Mouse (Mus musculus): ENCODE measurements around the gene Usp32. TPM values are rescaled to one million over a fixed set of nuclear protein-coding genes. Genes with fewer than 3 reads are reported as not detected.
"Not testable (repeated sequence)": the region's sequence is repeated elsewhere in the genome, so short reads cannot be mapped to it uniquely, and the experiment has no call there.

Gene Usp32
- polyA plus RNA-seq, 1 experiment from 2014 or later = 5.9 TPM

DNA sequence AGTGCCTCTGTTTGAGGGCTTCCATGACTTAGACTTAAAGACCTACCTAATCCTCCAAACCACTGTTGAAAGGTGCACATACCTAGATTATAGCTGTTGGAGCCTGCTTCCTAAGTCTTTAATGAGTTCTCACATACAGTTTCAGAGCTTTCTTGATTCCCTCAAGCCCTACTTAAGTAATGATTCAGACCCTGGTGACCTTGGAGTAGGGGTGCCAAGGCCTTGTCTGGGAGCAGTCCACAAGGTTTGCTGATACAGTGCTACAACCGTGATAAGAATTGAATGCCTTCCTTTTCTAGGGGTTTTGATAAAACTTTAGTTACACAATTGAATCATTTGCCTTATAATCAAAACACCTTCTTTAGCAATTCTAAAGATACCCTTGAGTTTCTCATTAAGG lies 27.5 kb upstream of the Usp32 start:
- Histone ChIP-seq H3K9ac (no peak overlapping the region), H3K36me3 (no peaks in the 10 kb centered on the region), H3K27ac (no peak overlapping the region), H3K4me3 (replicated peaks) (no peak overlapping the region), H3K27me3 (no peaks in the 10 kb centered on the region), H3K4me2 (no peak overlapping the region), H3K9me3 (replicated peaks) (no peaks in the 10 kb centered on the region), H3K4me1 (peaks cover 5% of the 10 kb centered on the region)
- no peak for ATAC-seq (replicated peaks; ENCODE audit: low FRiP score)
- 66% methylated on average over 1 of the region's 1 CpGs for WGBS

DNA sequence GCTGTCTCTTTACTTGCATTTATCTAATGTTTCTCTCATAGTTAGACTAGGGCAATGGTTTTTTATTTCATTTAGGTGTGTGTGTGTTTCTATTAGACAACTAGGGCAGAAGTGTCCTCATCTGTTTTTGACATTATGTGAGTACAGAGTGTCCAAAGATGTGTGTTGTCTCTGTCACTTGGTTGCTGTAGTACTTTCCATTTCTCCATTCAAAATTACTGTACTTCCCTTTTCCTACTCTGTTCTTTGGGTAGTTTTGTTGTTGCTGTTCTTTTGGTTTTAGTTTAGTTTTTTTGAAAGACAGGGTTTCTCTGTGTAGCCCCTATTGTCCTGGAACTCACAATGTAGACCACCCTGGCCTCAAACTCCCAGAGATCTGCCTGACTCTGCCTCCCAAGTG lies 24.4 kb upstream of the Usp32 start:
- no peak for ATAC-seq (replicated peaks; ENCODE audit: low FRiP score)
- Histone ChIP-seq H3K36me3 (no peaks in the 10 kb centered on the region), H3K9me3 (replicated peaks) (no peaks in the 10 kb centered on the region)

DNA sequence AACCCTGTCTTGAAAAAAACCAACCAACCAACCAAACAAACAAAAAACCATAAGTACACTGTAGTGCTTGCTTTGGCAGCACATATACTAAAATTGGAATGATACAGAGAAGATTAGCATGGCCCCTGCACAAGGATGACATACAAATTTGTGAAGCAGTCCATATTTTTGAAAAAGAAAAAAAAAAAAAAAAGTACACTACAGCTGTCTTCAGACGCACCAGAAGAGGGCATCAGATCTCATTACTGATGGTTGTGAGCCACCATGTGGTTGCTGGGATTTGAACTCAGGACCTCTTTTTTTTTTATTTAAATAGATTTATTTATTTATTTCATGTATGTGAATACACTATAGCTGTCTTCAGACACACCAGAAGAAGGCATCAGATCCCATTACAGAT lies 23.1 kb upstream of the Usp32 start:
- 84% methylated on average over 1 of the region's 1 CpGs for WGBS
- not testable (repeated sequence) for H3K27me3 ChIP-seq; H3K4me1 ChIP-seq; H3K9ac ChIP-seq; H3K36me3 ChIP-seq; H3K27ac ChIP-seq; ATAC-seq (replicated peaks; ENCODE audit: low FRiP score); H3K9me3 ChIP-seq (replicated peaks); H3K4me2 ChIP-seq; H3K4me3 ChIP-seq (replicated peaks)

More for the DNA sequence above, 24.4 kb upstream of the Usp32 start:
- Histone ChIP-seq H3K4me2 (no peak overlapping the region), H3K27me3 (no peaks in the 10 kb centered on the region), H3K9ac (no peak overlapping the region), H3K4me3 (replicated peaks) (no peak overlapping the region), H3K27ac (no peak overlapping the region), H3K4me1 (no peaks in the 10 kb centered on the region)

DNA sequence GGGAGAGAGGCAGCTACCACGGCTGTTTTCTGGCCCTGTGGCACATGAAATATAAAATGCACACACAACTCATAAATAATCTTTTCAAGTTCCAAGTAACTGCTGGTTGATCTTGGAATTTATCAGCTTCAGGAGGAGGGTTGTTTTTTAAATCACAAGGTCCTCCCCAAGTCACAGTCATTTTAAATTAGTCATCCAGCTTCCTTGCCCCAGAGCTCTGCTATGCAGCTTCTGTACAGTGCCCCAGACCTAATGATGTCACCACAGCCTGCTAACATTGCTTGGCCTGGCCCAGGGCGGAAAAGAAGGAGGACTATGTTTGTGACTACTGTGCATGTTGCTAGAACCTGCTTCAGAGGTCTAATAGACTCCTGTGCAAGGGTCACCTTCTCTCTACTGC lies 17.3 kb upstream of the Usp32 start:
- no peak overlapping the region for H3K4me3 ChIP-seq (replicated peaks)
- no peaks in the 10 kb centered on the region for H3K27me3 ChIP-seq
- no peak for ATAC-seq (replicated peaks; ENCODE audit: low FRiP score)
- no peaks in the 10 kb centered on the region for H3K36me3 ChIP-seq
- H3K9me3 ChIP-seq (replicated peaks) = no peaks in the 10 kb centered on the region
- H3K27ac ChIP-seq = no peak overlapping the region
- 51% methylated on average over 2 of the region's 2 CpGs for WGBS
- no peak overlapping the region for H3K4me2 ChIP-seq
- no peaks in the 10 kb centered on the region for H3K4me1 ChIP-seq
- H3K9ac ChIP-seq = no peak overlapping the region

DNA sequence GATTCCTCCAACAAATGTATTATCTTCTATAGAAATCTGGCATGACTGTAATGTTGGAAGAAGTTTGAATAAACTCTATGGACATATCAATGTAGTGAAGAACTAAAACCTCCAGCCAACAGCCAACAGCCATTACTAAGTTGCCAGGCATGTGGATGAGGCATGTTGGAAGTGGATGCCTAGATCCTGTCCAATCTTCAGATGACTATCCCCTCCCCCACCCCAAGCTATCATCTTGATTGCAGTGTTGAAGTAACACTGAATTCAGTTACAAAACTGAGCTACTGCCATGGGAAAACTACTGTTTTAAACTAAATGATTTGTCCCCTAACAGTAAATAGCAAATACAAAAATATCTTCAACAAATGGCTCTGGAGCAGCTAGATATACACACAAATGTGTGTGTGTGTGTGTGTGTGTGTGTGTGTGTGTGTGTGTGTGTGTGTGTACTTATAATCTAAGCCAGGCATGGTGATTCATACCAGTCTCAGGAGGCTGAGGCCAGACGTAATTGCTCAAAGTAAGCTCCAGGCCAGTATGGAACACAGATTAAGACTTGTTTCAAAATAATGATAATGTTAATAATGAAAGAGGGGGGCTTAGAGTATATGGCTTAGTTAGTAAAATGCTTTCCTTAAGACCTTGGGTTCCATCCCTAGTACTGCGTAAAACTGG lies 12.4 kb upstream of the Usp32 start:
- no peak overlapping the region for H3K27ac ChIP-seq
- no peak overlapping the region for H3K4me3 ChIP-seq (replicated peaks)
- H3K4me2 ChIP-seq = no peak overlapping the region
- no peak for ATAC-seq (replicated peaks; ENCODE audit: low FRiP score)
- H3K27me3 ChIP-seq = no peaks in the 10 kb centered on the region
- no peaks in the 10 kb centered on the region for H3K9me3 ChIP-seq (replicated peaks)
- no peak overlapping the region for H3K9ac ChIP-seq
- H3K36me3 ChIP-seq = no peaks in the 10 kb centered on the region
- WGBS = 82% methylated on average over 2 of the region's 2 CpGs
- H3K4me1 ChIP-seq = no peaks in the 10 kb centered on the region

- H3K36me3 ChIP-seq = no peaks in the 10 kb centered on the region
- H3K27me3 ChIP-seq = no peaks in the 10 kb centered on the region
- under 1% methylated on average over 17 of the region's 17 CpGs for WGBS
- H3K4me3 ChIP-seq (replicated peaks) = peak overlapping the region; percentile 89
- no peak; the same call in 1 of the 2 replicates for ATAC-seq (replicated peaks; ENCODE audit: low FRiP score)
- H3K27ac ChIP-seq = peak overlapping the region; percentile 87
- peaks cover 8% of the 10 kb centered on the region for H3K4me1 ChIP-seq
- peak overlapping the region; percentile 77 for H3K4me2 ChIP-seq
- H3K9ac ChIP-seq = peak overlapping the region; percentile 74
- H3K9me3 ChIP-seq (replicated peaks) = no peaks in the 10 kb centered on the region
Observed at GRCm38 (mm10) chr11:85138776-85139474, 1.0 kb downstream of the Usp32 start.

DNA sequence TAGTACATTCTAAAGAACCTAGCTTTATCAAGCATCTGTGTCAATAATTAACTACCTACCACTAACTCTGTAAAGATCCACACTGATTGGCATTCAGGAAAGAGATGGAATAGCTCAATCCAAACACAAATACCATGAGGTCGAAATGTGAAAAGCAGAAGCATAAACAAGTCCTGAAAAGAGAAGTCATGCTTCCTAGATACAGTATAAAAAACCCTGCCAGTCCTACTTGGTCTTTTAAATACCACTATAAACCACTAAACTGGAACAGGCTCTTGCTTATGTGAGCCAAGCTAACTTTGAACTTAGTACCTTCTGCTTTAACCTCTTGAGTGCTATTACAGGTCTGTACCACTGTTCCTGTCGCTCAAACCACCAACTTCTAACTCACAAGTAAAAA lies 8.4 kb downstream of the Usp32 start:
- no peaks in the 10 kb centered on the region for H3K36me3 ChIP-seq
- no peak overlapping the region for H3K4me3 ChIP-seq (replicated peaks)
- ATAC-seq (replicated peaks; ENCODE audit: low FRiP score) = no peak
- no peak overlapping the region for H3K4me2 ChIP-seq
- H3K9ac ChIP-seq = no peak overlapping the region
- 0 out of 2 replicates have a peak, but pooled peaks cover 5% of the 10 kb centered on the region for H3K4me1 ChIP-seq
- 66% methylated on average over 2 of the region's 2 CpGs for WGBS
- no peaks in the 10 kb centered on the region for H3K9me3 ChIP-seq (replicated peaks)
- H3K27me3 ChIP-seq = no peaks in the 10 kb centered on the region
- no peak overlapping the region for H3K27ac ChIP-seq

GRCm38 (mm10) chr11:85128883-85129282 lies 11.1 kb downstream of the Usp32 start:
- 97% methylated on average over 1 of the region's 1 CpGs for WGBS
- Histone ChIP-seq H3K27me3 (no peaks in the 10 kb centered on the region), H3K4me2 (no peak overlapping the region), H3K36me3 (no peaks in the 10 kb centered on the region), H3K9ac (no peak overlapping the region), H3K9me3 (replicated peaks) (no peaks in the 10 kb centered on the region), H3K4me1 (0 out of 2 replicates have a peak, but pooled peaks cover 6% of the 10 kb centered on the region), H3K27ac (no peak overlapping the region), H3K4me3 (replicated peaks) (no peak overlapping the region)
- no peak for ATAC-seq (replicated peaks; ENCODE audit: low FRiP score)

DNA sequence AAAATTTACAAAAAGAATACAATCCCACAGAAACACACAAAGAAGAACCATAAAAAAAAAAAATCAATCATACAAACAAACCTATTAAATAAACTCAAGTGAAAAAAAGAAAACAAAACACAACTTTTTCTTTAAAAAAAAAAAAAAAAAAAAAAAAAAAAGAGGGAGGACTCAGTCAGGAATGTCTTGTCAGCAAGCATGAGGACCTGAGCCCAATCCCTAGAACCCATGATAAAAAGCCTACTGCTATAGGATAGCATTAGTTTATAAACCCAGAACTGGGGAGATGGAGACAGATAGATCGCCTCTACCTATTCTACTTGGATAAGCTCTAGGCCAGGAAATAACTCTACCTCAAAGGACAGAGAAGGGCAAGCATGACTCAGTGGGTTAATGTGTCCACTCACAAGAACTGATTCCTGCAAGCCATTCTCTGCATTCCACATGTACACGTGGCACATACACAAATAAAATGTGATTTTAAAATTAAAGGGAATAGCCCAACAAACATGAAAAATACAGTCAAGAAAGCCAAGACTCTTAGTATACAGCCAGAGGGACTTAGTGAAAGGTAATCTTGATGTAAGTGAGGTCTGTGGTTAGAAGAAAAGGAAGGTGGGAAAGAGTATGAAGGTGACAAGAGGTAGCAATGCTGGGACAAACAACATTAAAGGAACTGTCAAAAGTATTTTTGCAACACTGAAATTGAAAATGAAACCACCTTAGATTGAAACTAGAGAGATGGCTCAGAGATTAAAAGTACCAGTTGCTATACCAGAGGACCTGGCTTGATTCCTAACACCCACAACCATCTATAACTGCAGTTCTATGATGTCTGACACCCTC lies 13.5 kb downstream of the Usp32 start:
- Histone ChIP-seq H3K9me3 (replicated peaks) (no peaks in the 10 kb centered on the region), H3K27ac (no peak overlapping the region), H3K4me1 (0 out of 2 replicates have a peak, but pooled peaks cover 3% of the 10 kb centered on the region), H3K27me3 (no peaks in the 10 kb centered on the region), H3K4me2 (no peak overlapping the region), H3K9ac (no peak overlapping the region), H3K4me3 (replicated peaks) (no peak overlapping the region), H3K36me3 (no peaks in the 10 kb centered on the region)
- ATAC-seq (replicated peaks; ENCODE audit: low FRiP score) = no peak
- 80% methylated on average over 2 of the region's 2 CpGs for WGBS

- H3K9me3 ChIP-seq (replicated peaks) = no peaks in the 10 kb centered on the region
- WGBS = 94% methylated on average over 3 of the region's 3 CpGs
- H3K27me3 ChIP-seq = no peaks in the 10 kb centered on the region
- H3K9ac ChIP-seq = no peak overlapping the region
- 0 out of 2 replicates have a peak, but pooled peaks cover 2% of the 10 kb centered on the region for H3K4me1 ChIP-seq
- H3K36me3 ChIP-seq = no peaks in the 10 kb centered on the region
- ATAC-seq (replicated peaks; ENCODE audit: low FRiP score) = no peak
- H3K4me3 ChIP-seq (replicated peaks) = no peak overlapping the region
- no peak overlapping the region for H3K27ac ChIP-seq
- no peak overlapping the region for H3K4me2 ChIP-seq
Observed at GRCm38 (mm10) chr11:85123267-85123992, 16.5 kb downstream of the Usp32 start.

- ATAC-seq (replicated peaks; ENCODE audit: low FRiP score) = no peak
- Histone ChIP-seq H3K4me1 (0 out of 2 replicates have a peak, but pooled peaks cover 2% of the 10 kb centered on the region), H3K27me3 (no peaks in the 10 kb centered on the region), H3K9me3 (replicated peaks) (no peaks in the 10 kb centered on the region), H3K4me3 (replicated peaks) (no peak overlapping the region), H3K27ac (no peak overlapping the region), H3K36me3 (no peaks in the 10 kb centered on the region), H3K4me2 (no peak overlapping the region), H3K9ac (no peak overlapping the region)
- WGBS = 90% methylated on average over 1 of the region's 1 CpGs
Observed at GRCm38 (mm10) chr11:85122073-85122472, 17.9 kb downstream of the Usp32 start.
